Mouse (Mus musculus): Measurements from ENCODE around the gene Olfr812.
"Not testable (repeated sequence)": the region's sequence is repeated elsewhere in the genome, so short reads cannot be mapped to it uniquely, and the experiment has no call there.

The Olfr812 gene

DNA sequence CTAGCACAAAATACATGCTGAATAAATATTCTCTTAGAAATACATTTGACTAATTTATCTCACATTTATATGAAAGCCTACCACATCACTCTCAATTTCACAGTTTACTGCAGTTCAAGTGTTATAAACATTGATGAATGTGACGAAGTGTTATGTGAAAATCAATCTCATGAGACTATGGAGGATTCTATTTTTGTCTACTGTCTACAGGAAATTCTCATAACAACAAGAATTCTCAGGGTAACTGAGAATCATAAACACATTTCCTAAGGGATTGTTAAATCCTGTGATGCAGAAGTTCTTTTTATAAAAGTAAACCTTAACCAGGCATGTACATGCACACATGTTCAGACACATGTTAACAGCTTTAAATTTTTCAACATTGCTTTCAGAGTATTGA is at the start of gene Olfr812:
Olfr812 (minus strand) TSS at position 101 of the 400 bp plus-strand sequence.
- no peak for DNase-seq

GRCm38 (mm10) chr10:129885934-129886333 is 40.0 kb upstream of the Olfr812 start:
- no peak for DNase-seq

DNA sequence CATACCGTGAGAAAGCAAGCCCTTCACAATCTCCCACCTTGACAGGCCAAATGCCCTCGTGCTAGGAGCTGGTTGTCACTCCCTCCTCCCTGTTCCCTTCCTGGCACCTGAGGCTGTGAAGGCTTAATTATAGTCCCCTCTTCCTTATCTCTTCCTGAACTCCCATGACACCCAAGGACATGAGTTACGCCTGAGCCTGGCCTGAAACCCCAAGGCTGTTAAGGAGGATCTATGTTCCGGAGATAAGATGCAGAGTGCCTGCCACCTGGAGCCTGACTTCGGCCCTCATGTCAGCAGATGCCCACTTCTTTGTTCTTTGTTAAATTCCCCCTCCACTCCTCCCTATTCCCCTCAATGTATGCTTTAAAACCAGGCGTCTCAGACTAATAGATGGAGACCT is 39.6 kb upstream of the Olfr812 start:
- DNase-seq, result not testable (repeated sequence)

DNA sequence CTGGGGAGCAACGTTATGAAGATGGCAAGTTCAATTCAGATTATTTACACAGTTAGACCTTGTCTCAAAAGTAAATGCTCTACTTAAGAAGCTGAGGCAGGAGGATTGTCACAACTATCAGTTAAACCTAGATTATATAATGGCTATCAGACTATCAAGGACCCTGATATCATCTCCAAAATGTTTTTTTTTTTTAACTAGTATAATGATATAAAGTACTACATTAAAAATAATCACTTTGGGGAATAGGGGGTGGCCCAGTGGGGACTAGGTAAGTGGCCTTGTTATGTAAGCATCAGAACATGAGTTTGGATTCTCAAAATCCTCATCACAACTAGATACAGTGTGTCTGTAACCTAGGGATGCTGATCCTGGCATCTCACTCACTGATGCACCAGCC is 33.9 kb upstream of the Olfr812 start, which contains the start of gene Olfr814:
Olfr814 (minus strand) TSS at position 101 of the 400 bp plus-strand sequence.
- not testable (repeated sequence) for DNase-seq

GRCm38 (mm10) chr10:129855067-129855466 is 9.2 kb upstream of the Olfr812 start, which contains the start of gene Olfr813:
Olfr813 (plus strand) TSS chr10:129855367.
- no peak for DNase-seq

DNA sequence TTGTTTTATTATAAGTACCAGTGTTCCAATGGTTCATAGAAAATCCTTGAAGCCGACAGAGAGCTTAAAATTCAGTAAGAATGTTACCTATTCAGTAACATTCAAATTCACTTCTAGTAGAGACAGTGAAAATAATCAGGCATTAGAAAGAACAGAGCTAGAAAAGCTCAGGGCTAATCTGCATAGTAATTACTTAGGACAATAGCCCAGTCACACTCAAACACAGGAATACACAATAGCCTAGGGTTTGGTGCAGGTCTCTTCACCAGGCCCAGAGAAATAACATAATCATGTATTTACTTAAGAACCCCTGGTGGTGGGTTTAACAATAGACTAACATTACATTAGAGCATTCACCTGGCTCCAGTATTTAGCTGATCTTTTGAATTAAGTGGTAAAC is 1.4 kb upstream of the Olfr812 start:
- no peak for DNase-seq

DNA sequence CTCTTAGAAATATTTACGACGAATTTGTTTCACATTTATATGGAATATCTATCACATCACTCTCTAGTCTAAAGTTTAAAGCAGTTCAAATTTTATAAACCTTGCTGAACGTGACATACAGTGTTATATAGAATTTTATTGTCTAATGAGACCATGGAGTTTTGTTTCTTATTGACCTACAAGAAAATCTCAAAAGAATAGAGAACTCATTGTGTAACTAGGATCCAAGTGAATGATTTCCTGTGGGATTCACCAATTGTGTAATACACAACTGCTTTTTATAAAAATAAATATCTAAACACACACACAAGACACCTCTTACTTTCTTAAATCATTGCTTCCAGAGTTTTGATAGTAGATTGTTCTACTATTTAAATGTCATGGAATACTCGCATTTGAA is 41.6 kb downstream of the Olfr812 start, which contains the start of gene Olfr811:
Olfr811 (minus strand) TSS at position 101 of the 400 bp plus-strand sequence.
- no peak for DNase-seq

- DNase-seq, result no peak
Measured at GRCm38 (mm10) chr10:129794817-129795216, 51.1 kb downstream of the Olfr812 start, which contains the start of gene Olfr810. Olfr810 (minus strand) TSS chr10:129794917.

Data from thymus, postnatal 4 days (tissue).